Comparison of ENCODE assay signal across 17 mouse cellular contexts in genomic region chr9:71735886-71736285, GRCm38 (mm10).
"Had no signal": no experiment of that assay in that cellular context is flagged by ENCODE, and none has a peak within 500 bp of the region (broad histone marks: within the 10 kb centered on the region; RNA-seq: fewer than 3 reads in every experiment).

No protein-coding gene starts in this region.

- H3K9ac ChIP-seq: lung, embryonic 15.5 days; midbrain, embryonic 13.5 days; midbrain, embryonic 15.5 days; neural tube, embryonic 12.5 days; stomach, embryonic 15.5 days had no signal

- H3K27me3 ChIP-seq: lung, embryonic 15.5 days; midbrain, embryonic 13.5 days; midbrain, embryonic 15.5 days; neural tube, embryonic 12.5 days; stomach, embryonic 15.5 days had no signal

- H3K4me3 ChIP-seq: lung, embryonic 15.5 days; megakaryocyte, embryonic 14.5 days; midbrain, embryonic 13.5 days; midbrain, embryonic 15.5 days; neural tube, embryonic 12.5 days; stomach, embryonic 15.5 days had no signal

- H3K27ac ChIP-seq: macrophage; midbrain, embryonic 13.5 days; midbrain, embryonic 15.5 days; neural tube, embryonic 12.5 days; stomach, embryonic 15.5 days; stomach, postnatal 0 days had no signal

- H3K9me3 ChIP-seq: lung, embryonic 15.5 days; megakaryocyte, embryonic 14.5 days; midbrain, embryonic 13.5 days; midbrain, embryonic 15.5 days; neural tube, embryonic 12.5 days; stomach, embryonic 15.5 days had no signal

- H3K36me3 ChIP-seq: lung, embryonic 15.5 days; midbrain, embryonic 13.5 days; midbrain, embryonic 15.5 days; neural tube, embryonic 12.5 days; stomach, embryonic 15.5 days had no signal

- H3K4me2 ChIP-seq: lung, embryonic 15.5 days; midbrain, embryonic 11.5 days; midbrain, embryonic 13.5 days; midbrain, embryonic 15.5 days; neural tube, embryonic 12.5 days; stomach, embryonic 15.5 days had no signal

- H3K4me1 ChIP-seq: megakaryocyte, embryonic 14.5 days; midbrain, embryonic 13.5 days; midbrain, embryonic 15.5 days; neural tube, embryonic 12.5 days had no signal

- ATAC-seq: lung, postnatal 0 days; midbrain, embryonic 13.5 days; midbrain, embryonic 15.5 days had no signal

- DNase-seq: lung, adult 2 months; lung, postnatal 14 days; lung, postnatal 36 days; right cerebral cortex, postnatal 14 days; thymus, adult 2 months; thymus, postnatal 25 days; thymus, postnatal 4 days had no signal
